Mouse (Mus musculus): ENCODE measurements at regions not wholly inside any gene's neighbourhood (a gene's known extent, or its start where the extent isn't known, plus 50 kb on each side); places are given as distances from the start of the nearest gene placed in this dataset.
A peak's percentile ranks its signal among the peaks of the same experiment; 100 is the strongest.
"Not testable (repeated sequence)": the region's sequence is repeated elsewhere in the genome, so short reads cannot be mapped to it uniquely, and the experiment has no call there.

GRCm38 (mm10) chr2:15273446-15273845, 218.6 kb upstream of the Nsun6 start:
- no peak for DNase-seq (ENCODE audit: low spot score)

DNA sequence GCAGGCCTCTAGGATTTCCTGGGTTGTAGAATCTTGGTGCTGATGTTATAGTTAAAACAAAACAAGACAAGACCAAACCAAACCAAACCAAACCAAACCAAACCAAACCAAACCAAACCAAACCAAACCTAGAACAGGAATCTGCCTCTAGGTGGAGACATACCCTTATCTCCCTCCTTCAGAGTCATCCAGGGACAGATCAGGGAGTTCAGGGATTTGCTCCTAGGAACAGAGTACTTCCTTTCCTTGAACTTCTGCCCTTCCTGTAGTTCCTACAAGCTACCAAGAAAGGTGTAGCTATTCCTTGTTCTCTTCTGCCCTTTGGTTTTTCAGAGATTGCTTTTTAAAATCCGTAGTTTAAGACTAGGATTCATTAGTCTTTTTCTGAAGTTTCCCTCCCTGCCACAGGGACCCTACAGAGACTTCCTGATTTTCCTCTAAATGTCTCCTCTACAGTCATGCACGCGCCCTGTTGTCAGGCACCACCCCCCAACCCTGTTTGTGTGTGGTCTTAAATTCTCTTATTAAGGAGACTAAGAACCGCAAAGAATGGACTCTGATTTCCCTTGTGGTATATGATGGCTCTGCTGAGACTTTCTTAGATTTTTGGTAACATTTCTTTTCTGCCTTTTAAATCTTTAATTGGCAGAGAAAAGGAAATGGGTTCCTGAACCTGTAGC, 205.8 kb upstream of the Nsun6 start:
- peak; percentile 67 for DNase-seq (ENCODE audit: low spot score)

- DNase-seq (ENCODE audit: low spot score) = not testable (repeated sequence)
Measured at GRCm38 (mm10) chr2:15242276-15242675, 187.4 kb upstream of the Nsun6 start.

DNA sequence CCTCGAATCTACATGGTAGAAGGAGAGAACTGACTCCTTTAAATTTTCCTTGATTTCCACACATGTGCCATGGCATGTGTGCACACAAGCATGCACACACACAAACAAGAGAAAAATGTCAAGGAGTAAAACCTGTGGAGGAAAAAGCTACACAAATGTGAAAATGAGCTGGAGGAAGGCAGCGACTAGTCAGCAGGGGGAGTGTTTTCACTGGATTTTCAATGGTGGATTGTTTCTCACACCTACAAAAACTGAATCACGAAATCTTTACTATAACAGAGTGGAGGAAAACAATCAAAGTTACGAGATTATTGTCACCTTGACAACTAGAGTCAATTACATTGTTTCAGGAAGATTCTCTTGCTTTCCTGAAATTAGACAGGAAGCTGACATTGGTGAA, 167.0 kb upstream of the Nsun6 start:
- peak; percentile 3 for DNase-seq (ENCODE audit: low spot score)

GRCm38 (mm10) chr2:15188091-15188490, 133.2 kb upstream of the Nsun6 start:
- DNase-seq (ENCODE audit: low spot score) = no peak

DNA sequence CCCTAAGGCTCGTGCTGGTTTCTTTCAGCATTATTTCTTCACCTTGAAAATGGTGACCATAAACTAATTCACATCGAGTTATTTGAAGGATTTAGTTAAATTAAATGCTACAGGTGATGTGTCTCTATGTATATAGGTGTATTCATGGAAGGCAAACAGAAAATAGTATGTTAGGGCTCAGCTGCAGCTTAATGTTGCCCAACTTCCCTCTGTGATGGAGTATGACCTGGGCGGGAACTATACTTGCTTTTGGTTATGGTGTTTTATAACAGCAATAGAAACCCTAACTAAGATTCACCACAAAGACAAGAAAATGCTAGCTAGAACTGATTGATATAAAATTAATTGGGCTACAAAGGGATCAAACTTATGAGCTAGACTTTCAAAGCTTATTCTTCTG, 126.1 kb upstream of the Nsun6 start:
- DNase-seq (ENCODE audit: low spot score) = no peak

DNA sequence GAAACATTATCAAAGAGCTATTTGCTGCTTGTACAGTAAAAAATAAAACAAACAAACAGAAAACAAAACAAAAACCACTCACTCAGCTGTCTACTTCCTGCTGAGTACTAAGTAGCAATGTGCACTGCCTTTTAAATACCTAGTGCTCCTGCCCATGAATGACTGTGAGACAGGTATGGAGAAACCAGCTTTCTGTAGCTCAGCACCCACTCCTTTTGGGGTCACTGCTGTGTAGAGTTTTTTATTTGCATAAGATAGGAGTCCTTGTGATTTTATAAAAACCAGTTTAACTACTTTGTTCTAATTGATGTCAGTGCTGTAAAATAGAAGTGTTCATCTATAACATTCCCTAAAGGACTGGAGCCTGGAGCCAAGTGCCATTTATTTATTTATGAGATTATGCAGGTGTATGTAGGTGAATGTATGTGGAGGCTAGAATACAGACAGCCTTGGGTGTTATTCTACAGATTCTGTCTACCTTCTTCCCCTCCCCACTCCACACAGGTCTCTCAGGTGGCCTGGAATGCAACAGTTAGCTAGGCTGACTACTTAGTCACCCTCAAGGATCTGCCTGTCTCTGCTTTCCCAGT, 111.7 kb upstream of the Nsun6 start:
- DNase-seq (ENCODE audit: low spot score) = no peak

GRCm38 (mm10) chr2:15165830-15166229, 111.0 kb upstream of the Nsun6 start:
- DNase-seq (ENCODE audit: low spot score) = no peak

DNA sequence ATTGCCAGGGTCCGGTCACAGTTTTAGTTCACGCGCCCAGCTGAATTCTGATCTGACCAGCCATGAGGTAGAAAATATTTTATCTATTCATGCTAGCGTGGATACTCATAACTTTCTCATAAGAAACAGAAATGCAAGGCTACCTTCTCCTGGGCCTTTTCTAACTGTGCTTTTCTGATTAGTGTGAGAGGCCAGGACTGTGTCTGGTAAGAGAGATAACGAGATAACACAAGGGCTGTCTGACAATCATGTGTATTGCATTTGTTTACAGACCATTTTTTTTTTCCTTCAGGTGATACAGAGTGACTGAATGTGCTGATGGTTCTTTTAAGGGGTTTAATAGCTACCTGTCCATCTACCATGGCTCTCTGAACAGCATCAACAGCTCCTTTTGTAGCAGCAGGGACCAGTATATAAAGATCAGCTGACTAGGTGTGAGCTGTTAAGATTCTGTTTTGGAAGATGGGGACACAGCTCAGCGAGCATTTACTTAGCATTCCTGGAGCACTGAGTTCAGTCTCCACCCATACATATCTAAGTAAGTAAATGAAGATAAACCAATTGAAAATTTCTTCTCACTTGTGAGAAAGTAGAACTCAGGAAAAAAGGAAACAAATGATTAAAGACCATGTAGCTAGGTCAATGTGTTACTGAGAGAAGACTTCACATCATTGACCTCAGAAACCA, 109.0 kb upstream of the Nsun6 start:
- DNase-seq (ENCODE audit: low spot score) = no peak

DNA sequence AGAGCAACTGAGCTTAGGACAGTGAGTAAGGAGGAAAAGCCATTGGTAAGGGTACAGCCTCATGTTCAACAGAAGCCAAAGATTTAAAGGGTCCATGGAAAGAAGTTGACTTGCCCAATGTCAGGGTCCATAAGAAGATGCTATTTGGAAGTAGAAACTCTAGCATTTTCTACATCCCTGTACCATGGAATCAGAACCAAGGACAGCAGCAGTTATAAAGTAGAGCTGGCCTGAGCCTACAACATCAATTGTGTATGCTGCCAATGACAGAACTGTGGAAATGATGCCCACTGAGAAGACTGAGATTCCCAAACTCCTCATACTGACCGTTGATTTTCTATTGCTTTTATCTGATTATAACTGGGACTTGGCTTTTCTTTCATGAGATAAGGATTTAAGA, 107.0 kb upstream of the Nsun6 start:
- DNase-seq (ENCODE audit: low spot score) = peak; percentile 7

- DNase-seq (ENCODE audit: low spot score) = no peak
Measured at GRCm38 (mm10) chr2:15157622-15158021, 102.8 kb upstream of the Nsun6 start.

- DNase-seq (ENCODE audit: low spot score) = no peak
Measured at GRCm38 (mm10) chr2:15150823-15151222, 96.0 kb upstream of the Nsun6 start.

DNA sequence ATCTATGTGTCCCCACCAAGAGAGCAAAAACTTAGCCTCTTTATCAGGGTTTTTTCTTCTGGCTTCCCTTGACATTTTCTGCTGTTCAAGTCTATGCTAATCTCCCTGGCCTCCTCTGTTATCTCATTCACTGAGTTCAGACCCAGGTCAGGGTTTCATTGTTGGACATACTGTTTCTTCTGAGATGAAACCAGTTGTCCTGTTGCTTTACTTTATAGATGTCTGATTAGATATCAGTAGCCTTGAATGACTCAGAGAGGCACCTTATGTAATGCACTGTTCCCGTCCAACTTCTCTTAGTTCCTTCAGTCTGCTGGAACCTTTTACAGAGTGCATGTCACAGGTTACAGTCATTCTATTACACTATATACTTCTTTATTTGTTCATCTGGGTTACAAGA, 93.5 kb upstream of the Nsun6 start:
- no peak for DNase-seq (ENCODE audit: low spot score)

- no peak for DNase-seq (ENCODE audit: low spot score)
Measured at GRCm38 (mm10) chr2:15146986-15147385, 92.1 kb upstream of the Nsun6 start.

DNA sequence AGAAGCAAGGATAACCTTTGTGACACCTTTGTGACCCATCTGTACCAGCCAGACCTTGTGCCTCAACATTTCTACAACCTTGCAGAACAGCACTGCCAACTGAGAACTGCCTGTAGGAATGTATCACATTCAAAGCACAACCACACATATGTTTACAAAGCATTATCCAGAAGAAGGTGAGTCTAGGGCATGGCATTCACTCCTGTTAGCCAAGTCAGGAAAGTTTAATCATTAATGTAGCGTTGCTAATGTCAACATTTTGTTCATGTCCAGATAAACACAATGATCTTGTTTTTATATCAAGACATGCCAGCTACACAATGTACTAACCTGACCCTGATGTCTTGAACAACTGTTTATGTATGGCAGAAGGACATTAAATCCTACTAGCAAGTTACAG, 91.5 kb upstream of the Nsun6 start:
- DNase-seq (ENCODE audit: low spot score) = no peak

DNA sequence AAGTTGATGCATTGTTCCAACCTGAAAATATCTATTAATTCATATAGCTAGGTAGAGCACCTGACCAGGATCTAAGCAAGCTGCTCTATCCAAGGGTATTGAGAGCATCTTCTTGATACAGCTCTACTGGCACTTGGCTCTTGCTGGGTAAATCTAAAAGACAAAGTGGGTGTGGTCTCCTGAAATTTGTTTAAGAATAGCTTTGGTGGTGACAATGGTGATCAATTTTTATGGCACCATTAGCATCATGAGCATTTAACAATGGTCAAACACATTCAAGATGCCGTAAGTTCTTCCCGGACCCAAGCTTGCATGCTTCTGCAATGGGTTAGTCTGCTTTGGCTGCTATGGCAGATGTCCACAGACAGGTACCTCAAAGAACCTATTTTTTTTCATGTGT, 89.9 kb upstream of the Nsun6 start:
- no peak for DNase-seq (ENCODE audit: low spot score)

- no peak for DNase-seq (ENCODE audit: low spot score)
Measured at GRCm38 (mm10) chr2:15139877-15140276, 85.0 kb upstream of the Nsun6 start.

Data from embryo, embryonic 10.5 days (tissue).